Mouse (Mus musculus): ENCODE measurements around the gene Nrl.

GRCm38 (mm10) chr14:55570588-55570987, 45.8 kb upstream of the Nrl start:
- TF ChIP-seq CTCF (IDR thresholded peaks at IDR 0.05; ENCODE audit: low read depth) = no peak
- TF ChIP-seq EP300 (IDR thresholded peaks at IDR 0.05; ENCODE audit: low read depth) = no peak
